Mouse (Mus musculus) heart, adult 2 months (tissue): ENCODE measurements at regions not wholly inside any gene's neighbourhood (a gene's known extent, or its start where the extent isn't known, plus 50 kb on each side); places are given as distances from the start of the nearest gene placed in this dataset.
"Not testable (repeated sequence)": the region's sequence is repeated elsewhere in the genome, so short reads cannot be mapped to it uniquely, and the experiment has no call there.

Experiments
- DNase-seq, 2 experiments: peaks; one replicate each; pipeline ENCODE4 v3.0.0; 2021
- H3K27ac ChIP-seq: fragments of 200-600 bp; 2 replicates; pipeline ENCODE4 v1.8.1; 2022
- H3K27me3 ChIP-seq: fragments of 200-500 bp; 2 replicates; pipeline ENCODE4 v1.6.1; 2012; ENCODE audit warnings: mild to moderate bottlenecking, low read length, inconsistent platforms, mixed read lengths; ENCODE audit not compliant: control insufficient read depth, insufficient read depth
- H3K36me3 ChIP-seq: fragments of 200-500 bp; 2 replicates; pipeline ENCODE4 v1.6.1; 2012; ENCODE audit warnings: low read length, inconsistent platforms; ENCODE audit not compliant: control insufficient read depth, insufficient read depth
- H3K4me1 ChIP-seq: fragments of 200-500 bp; 2 replicates; pipeline ENCODE4 v1.6.1; 2011; ENCODE audit warnings: low read length; ENCODE audit not compliant: control insufficient read depth, insufficient read depth
- H3K4me3 ChIP-seq: fragments of 200-600 bp; 2 replicates; pipeline ENCODE4 v1.8.1; 2022
- H3K79me2 ChIP-seq: fragments of 200-500 bp; replicated peaks from 2 replicates; pipeline ENCODE4 v1.6.1; 2012; ENCODE audit warnings: mild to moderate bottlenecking, inconsistent platforms, low read length, moderate library complexity, mixed read lengths; ENCODE audit not compliant: control insufficient read depth, insufficient read depth
- H3K9ac ChIP-seq: fragments of 200-500 bp; 2 replicates; pipeline ENCODE4 v1.6.1; 2012; ENCODE audit warnings: low read depth, mild to moderate bottlenecking, control low read depth, inconsistent platforms, low read length, mixed read lengths
- CTCF ChIP-seq: fragments of 200-600 bp; IDR thresholded peaks from 2 replicates; pipeline ENCODE4 v1.8.1; 2022; ENCODE audit warnings: antibody characterized with exemption, mild to moderate bottlenecking, moderate library complexity
- EP300 ChIP-seq: fragments of 200-500 bp; IDR thresholded peaks from 2 replicates; pipeline ENCODE4 v1.6.1; 2011; ENCODE audit warnings: low read depth, low read length, control low read depth; ENCODE audit not compliant: insufficient read depth
- POLR2A ChIP-seq: fragments of 200-500 bp; IDR thresholded peaks from 2 replicates; pipeline ENCODE4 v1.6.1; 2011; ENCODE audit warnings: mild to moderate bottlenecking, low read depth, low read length, control low read depth; ENCODE audit not compliant: insufficient read depth
- WGBS: fragments of 180-500 bp; shearing (Covaris S2); methylation state at CpG from one replicate; pipeline ENCODE4 v1.1.7; 2018; 5-methylcytosine and 5-hydroxymethylcytosine counted together
- intact Hi-C: fragments of 180-260 bp; cut with DNase I; formaldehyde crosslinking; loops from one replicate; pipeline ENCODE4 v1.15.1; 2025

DNA sequence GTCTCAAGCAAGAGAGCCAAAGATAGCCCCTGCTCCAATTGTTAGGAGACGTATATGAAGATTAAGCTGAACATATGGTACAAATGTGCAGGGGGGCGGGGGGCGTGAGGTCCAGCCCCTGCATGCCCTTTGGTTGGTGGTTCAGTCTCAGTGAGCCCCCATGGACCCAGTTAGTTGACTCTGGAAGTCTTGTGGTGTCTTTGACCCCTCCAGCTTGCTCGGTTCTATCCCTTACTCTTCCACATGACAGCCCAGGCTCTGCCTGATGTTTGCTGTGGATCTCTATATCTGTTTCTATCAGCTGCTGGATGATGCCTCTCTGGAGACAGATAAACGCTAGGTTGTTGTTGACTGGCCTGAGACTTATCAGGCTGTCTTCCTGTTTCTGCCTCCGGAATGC, 1849.1 kb downstream of the 9330182O14Rik start:
- DNase-seq, result no peak
- H3K36me3 ChIP-seq, result no peaks in the 10 kb centered on the region
- H3K27me3 ChIP-seq, result no peaks in the 10 kb centered on the region
- no peak overlapping the region for H3K9ac ChIP-seq
- no peak overlapping the region for H3K27ac ChIP-seq
- H3K79me2 ChIP-seq, result no peaks in the 10 kb centered on the region
- 64% methylated on average over 6 of the region's 6 CpGs for WGBS
- TF ChIP-seq POLR2A (no peak), EP300 (no peak), CTCF (no peak)
- no peaks in the 10 kb centered on the region for H3K4me1 ChIP-seq
- intact Hi-C loops, result no loop called here
- no peak overlapping the region for H3K4me3 ChIP-seq

DNA sequence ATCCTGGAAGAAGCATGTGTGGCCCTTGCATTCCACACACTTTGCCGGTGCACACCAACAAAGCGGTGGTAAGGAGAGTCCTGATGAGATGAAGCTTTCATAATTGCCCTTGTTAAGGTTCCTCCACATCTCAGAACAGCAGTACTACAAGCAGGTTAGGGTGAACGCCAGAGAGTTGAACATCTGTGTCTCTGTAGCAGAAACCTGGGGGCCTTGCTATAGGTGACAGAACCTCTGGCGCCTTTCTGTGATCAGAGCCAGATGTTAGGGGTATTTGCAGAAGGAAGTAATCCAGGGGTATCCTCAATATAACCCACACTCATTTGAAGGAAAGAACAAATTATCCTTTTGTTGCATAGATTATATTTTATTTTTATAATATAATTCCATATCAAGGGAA, 1850.1 kb downstream of the 9330182O14Rik start:
- no peaks in the 10 kb centered on the region for H3K27me3 ChIP-seq
- DNase-seq, result no peak
- no peak overlapping the region for H3K27ac ChIP-seq
- no peaks in the 10 kb centered on the region for H3K4me1 ChIP-seq
- H3K9ac ChIP-seq, result no peak overlapping the region
- intact Hi-C loops, result no loop called here
- H3K4me3 ChIP-seq, result no peak overlapping the region
- no peaks in the 10 kb centered on the region for H3K36me3 ChIP-seq
- TF ChIP-seq CTCF (no peak), EP300 (no peak), POLR2A (no peak)
- H3K79me2 ChIP-seq, result no peaks in the 10 kb centered on the region
- WGBS, result 83% methylated on average over 4 of the region's 4 CpGs

- Histone ChIP-seq H3K27ac (no peak overlapping the region), H3K79me2 (no peaks in the 10 kb centered on the region), H3K9ac (no peak overlapping the region), H3K27me3 (no peaks in the 10 kb centered on the region), H3K4me3 (no peak overlapping the region), H3K36me3 (no peaks in the 10 kb centered on the region), H3K4me1 (no peaks in the 10 kb centered on the region)
- TF ChIP-seq POLR2A, result no peak
- TF ChIP-seq CTCF, result peak; percentile 32
- no peak for TF ChIP-seq EP300
- intact Hi-C loops, result no loop called here
- 66% methylated on average over 3 of the region's 3 CpGs for WGBS
- DNase-seq, result no peak
Observed at GRCm38 (mm10) chr15:41986264-41986663, 1852.1 kb downstream of the 9330182O14Rik start.

DNA sequence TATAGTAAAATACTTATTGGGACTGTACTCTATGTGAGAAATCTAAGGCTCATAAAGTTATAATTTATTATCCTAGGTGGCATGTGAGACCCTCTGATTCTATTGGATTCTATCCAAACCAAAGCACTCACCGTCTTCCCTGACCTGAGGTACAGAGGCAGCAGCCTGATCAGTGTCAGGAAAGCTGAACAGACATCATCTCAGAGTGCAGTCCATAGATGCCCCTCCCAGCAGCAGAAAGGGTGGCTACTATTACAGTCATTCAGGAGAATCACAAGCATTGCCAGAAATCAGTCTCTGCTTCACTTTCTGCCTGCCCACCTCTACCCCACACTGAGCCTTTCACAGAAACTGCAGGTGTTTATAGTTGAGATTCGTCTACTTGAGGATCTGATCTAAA, 1854.9 kb downstream of the 9330182O14Rik start:
- intact Hi-C loops, result no loop called here
- Histone ChIP-seq H3K79me2 (no peaks in the 10 kb centered on the region), H3K4me3 (no peak overlapping the region), H3K27ac (no peak overlapping the region), H3K9ac (no peak overlapping the region), H3K4me1 (no peaks in the 10 kb centered on the region), H3K36me3 (no peaks in the 10 kb centered on the region), H3K27me3 (no peaks in the 10 kb centered on the region)
- 80% methylated on average over 2 of the region's 2 CpGs for WGBS
- TF ChIP-seq CTCF, result no peak
- TF ChIP-seq POLR2A, result no peak
- TF ChIP-seq EP300, result no peak
- DNase-seq, result no peak

- intact Hi-C loops, result no loop called here
- no peaks in the 10 kb centered on the region for H3K27me3 ChIP-seq
Observed at GRCm38 (mm10) chr15:41991816-41992215, 1857.7 kb downstream of the 9330182O14Rik start.

DNA sequence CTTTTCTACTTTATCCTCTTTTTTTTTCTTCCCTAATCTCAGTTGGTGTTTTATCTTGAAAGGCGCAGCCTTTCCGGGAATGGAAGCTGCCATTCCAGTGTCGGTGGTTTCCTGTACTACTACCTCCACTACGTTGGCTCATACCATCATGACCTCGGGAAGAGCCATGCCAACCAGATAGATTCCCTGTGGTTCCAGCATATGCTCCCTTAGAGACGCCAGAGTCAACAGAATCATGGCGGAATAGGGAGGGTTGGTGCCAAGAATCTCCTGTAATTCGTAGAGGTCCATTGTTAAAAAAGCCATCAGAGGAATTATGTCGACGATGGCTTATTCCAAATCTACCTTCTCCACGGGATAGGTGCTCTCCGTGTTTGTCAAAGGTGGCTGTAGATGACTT, 1898.1 kb downstream of the 9330182O14Rik start:
- DNase-seq, H3K27ac ChIP-seq, H3K79me2 ChIP-seq, H3K9ac ChIP-seq, H3K4me3 ChIP-seq, H3K27me3 ChIP-seq, intact Hi-C loops, H3K4me1 ChIP-seq, H3K36me3 ChIP-seq: not testable (repeated sequence)
- WGBS, result 73% methylated on average over 12 of the region's 12 CpGs

More at GRCm38 (mm10) chr15:41991816-41992215, 1857.7 kb downstream of the 9330182O14Rik start:
- TF ChIP-seq POLR2A (no peak), CTCF (no peak), EP300 (no peak)
- Histone ChIP-seq H3K36me3 (no peaks in the 10 kb centered on the region), H3K4me3 (no peak overlapping the region), H3K4me1 (no peaks in the 10 kb centered on the region), H3K9ac (no peak overlapping the region), H3K79me2 (no peaks in the 10 kb centered on the region), H3K27ac (no peak overlapping the region)
- DNase-seq, result no peak
